Mouse (Mus musculus) olfactory bulb, adult 2 months (tissue): ENCODE measurements around the gene Olfr287.

Experiments used
- CTCF ChIP-seq: fragments of 200-500 bp; IDR thresholded peaks from 2 replicates; pipeline ENCODE4 v1.5.1; 2012; ENCODE audit warnings: low read depth, mild to moderate bottlenecking, low read length, moderate library complexity; ENCODE audit not compliant: insufficient read depth
- POLR2A ChIP-seq: fragments of 200-500 bp; IDR thresholded peaks from 2 replicates; pipeline ENCODE4 v1.6.1; 2012; ENCODE audit warnings: mild to moderate bottlenecking, low read depth, low read length, moderate library complexity; ENCODE audit not compliant: insufficient read depth

DNA sequence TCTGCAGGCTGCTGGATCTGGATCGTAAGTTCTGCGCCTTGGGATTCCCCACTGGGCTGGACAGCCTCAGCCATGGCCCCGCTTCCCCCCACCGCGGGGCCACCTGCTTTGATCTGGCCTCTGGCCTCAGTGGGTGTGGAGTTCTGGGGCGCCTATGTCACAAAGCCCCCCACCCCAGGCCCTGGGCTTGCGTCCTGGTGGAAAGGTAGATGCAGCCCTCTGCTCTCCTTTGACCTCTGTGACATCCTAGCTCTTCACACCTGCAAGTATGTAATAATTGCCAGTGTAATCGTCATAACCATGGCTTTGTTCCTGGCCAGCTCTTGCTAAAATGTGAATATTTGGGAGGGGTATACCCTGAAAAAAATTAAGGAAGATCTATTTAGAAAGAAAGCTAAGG lies 36.3 kb upstream of the Olfr287 start, which contains the start of gene H1fnt:
- no peak for TF ChIP-seq CTCF
- TF ChIP-seq POLR2A, result no peak
